Mouse (Mus musculus) stomach, postnatal 0 days (tissue): ENCODE data around the gene Gramd1a. TPM values are rescaled to one million over a fixed set of nuclear protein-coding genes. Genes with fewer than 3 reads are reported as not detected.

Experiments
- ATAC-seq: fragments of 200-750 bp; cut with Nextera tagmentation; 2 replicates; pipeline ENCODE4 v1.8.0; 2017; ENCODE audit not compliant: low FRiP score, low TSS enrichment
- DNase-seq: peaks from one replicate; pipeline ENCODE4 v3.0.0-alpha.2; 2016; ENCODE audit warnings: low spot score
- H3K27ac ChIP-seq: fragments of 300-500 bp; sonication (generic); replicated peaks from 2 replicates; pipeline ENCODE4 v1.5.1; 2014; ENCODE audit warnings: mild to moderate bottlenecking, control low read depth
- H3K27me3 ChIP-seq: fragments of 300-500 bp; sonication (generic); 2 replicates; pipeline ENCODE4 v1.6.1; 2014; ENCODE audit warnings: low read length; ENCODE audit not compliant: control insufficient read depth, insufficient read depth
- H3K36me3 ChIP-seq: fragments of 300-500 bp; sonication (generic); 2 replicates; pipeline ENCODE4 v1.6.1; 2014; ENCODE audit warnings: low read length, mixed read lengths; ENCODE audit not compliant: control insufficient read depth, insufficient read depth
- H3K4me1 ChIP-seq: fragments of 300-500 bp; sonication (generic); replicated peaks from 2 replicates; pipeline ENCODE4 v1.6.1; 2014; ENCODE audit warnings: antibody characterized with exemption; ENCODE audit not compliant: control insufficient read depth, insufficient read depth
- H3K4me2 ChIP-seq: fragments of 300-500 bp; sonication (generic); replicated peaks from 2 replicates; pipeline ENCODE4 v1.6.1; 2014; ENCODE audit warnings: low read depth, mild to moderate bottlenecking, control low read depth, moderate library complexity
- H3K4me3 ChIP-seq: fragments of 300-500 bp; sonication (generic); 2 replicates; pipeline ENCODE4 v1.5.1; 2014; ENCODE audit warnings: low read depth, low read length, control low read depth
- H3K9ac ChIP-seq: fragments of 300-500 bp; sonication (generic); 2 replicates; pipeline ENCODE4 v1.6.1; 2014; ENCODE audit warnings: mild to moderate bottlenecking, low read length, control low read depth, mixed read lengths
- H3K9me3 ChIP-seq: fragments of 300-500 bp; sonication (generic); 2 replicates; pipeline ENCODE4 v1.6.1; 2016; ENCODE audit warnings: low read length; ENCODE audit not compliant: control insufficient read depth
- CTCF ChIP-seq: IDR thresholded peaks from 2 replicates; pipeline ENCODE4 v1.5.1; 2016; ENCODE audit warnings: antibody characterized with exemption, low read depth, mild to moderate bottlenecking, moderate library complexity
- EP300 ChIP-seq: optimal IDR thresholded peaks from 2 replicates; pipeline ENCODE3; 2016; ENCODE audit warnings: antibody characterized with exemption
- WGBS: fragments of 180-500 bp; shearing (Covaris S2); extraction: QIAGEN DNeasy Blood & Tissue Kit; methylation state at CpG from one replicate; pipeline ENCODE4 v1.1.7; 2014; 5-methylcytosine and 5-hydroxymethylcytosine counted together
- polyA plus RNA-seq: library from polyadenylated mRNA; unstranded; fragments of >200 nt; fragmentation: Nextera tagmentation; extraction: Ambion mirVana; gene quantifications from 2 replicates; pipeline ENCODE4 v1.2.1, GENCODE M21; 2015

Gramd1a gene
- polyA plus RNA-seq, 1 experiment from 2014 or later = 14.4 TPM

DNA sequence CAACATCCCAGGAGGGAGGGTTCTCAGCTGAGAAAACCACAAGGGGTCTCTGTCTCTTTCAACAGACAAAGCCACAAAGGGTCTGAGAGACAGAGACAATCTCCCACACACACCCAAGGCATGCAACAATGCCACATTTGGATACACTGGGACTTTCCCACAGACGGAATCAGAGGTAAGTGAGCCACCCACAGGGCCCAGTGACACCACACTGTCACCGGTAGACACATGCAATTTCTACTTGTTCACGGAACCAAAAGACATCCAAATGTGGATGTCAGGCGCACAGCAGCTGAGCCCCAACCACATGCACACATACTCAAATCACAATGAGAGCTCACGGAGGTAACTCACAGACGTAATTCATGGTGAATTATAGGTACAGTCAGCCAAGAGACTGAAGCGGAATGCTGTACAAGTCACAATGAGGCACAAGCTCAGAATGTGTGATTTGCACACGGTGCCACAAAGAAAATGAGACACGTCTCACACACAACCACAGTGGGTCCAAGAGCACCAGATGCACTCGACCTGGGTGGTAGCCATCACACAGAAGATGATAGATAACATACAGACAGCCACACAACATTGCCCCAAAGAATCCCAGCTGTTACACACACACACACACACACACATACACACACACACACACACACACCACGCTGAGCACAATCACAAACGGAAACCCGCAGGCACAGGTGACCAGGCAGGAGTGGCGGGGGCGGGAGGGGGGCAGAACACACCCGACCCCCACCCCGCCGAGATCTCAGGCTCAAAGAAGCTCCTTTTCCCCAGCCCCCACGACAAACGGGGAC is 5.7 kb downstream of the Gramd1a start:
- Histone ChIP-seq H3K4me3 (peak overlapping the region; percentile 57), H3K36me3 (no peaks in the 10 kb centered on the region), H3K27ac (peak overlapping the region; percentile 96), H3K27me3 (no peaks in the 10 kb centered on the region), H3K4me2 (peak overlapping the region; percentile 63), H3K9me3 (no peaks in the 10 kb centered on the region), H3K4me1 (0 out of 2 replicates have a peak, but pooled peaks cover 4% of the 10 kb centered on the region), H3K9ac (peak overlapping the region; percentile 78)
- no peak for DNase-seq
- TF ChIP-seq CTCF (no peak; the same call in 1 of the 2 replicates), EP300 (no peak)
- no peak for ATAC-seq
- 6% methylated on average over 19 of the region's 20 CpGs for WGBS

DNA sequence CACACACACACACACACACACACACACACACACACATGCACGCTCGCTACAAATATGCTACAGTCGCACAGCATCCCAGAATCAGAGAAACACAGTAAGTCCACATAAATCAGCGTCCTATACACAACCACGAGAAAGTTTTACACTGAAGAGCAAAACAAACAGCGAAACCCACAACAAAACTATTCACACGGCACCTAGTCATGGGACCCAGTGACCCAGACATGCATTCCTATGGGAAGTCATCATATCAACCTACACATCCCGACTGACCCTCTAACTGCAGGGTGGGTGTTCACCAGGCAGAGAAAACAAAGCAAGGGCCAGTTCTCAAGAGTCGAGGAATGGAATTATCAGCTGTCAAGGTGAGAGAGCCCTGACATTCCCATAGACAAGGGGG is 6.4 kb downstream of the Gramd1a start:
- Histone ChIP-seq H3K4me1 (0 out of 2 replicates have a peak, but pooled peaks cover 4% of the 10 kb centered on the region), H3K9ac (peak overlapping the region; percentile 78), H3K4me2 (peak overlapping the region; percentile 63), H3K27me3 (no peaks in the 10 kb centered on the region), H3K36me3 (no peaks in the 10 kb centered on the region), H3K9me3 (no peaks in the 10 kb centered on the region), H3K27ac (peak overlapping the region; percentile 96; the same call in 1 of the 2 replicates), H3K4me3 (peak overlapping the region; percentile 57)
- no peak for DNase-seq
- ATAC-seq = no peak
- 22% methylated on average over 9 of the region's 9 CpGs for WGBS
- no peak for TF ChIP-seq CTCF
- no peak for TF ChIP-seq EP300

DNA sequence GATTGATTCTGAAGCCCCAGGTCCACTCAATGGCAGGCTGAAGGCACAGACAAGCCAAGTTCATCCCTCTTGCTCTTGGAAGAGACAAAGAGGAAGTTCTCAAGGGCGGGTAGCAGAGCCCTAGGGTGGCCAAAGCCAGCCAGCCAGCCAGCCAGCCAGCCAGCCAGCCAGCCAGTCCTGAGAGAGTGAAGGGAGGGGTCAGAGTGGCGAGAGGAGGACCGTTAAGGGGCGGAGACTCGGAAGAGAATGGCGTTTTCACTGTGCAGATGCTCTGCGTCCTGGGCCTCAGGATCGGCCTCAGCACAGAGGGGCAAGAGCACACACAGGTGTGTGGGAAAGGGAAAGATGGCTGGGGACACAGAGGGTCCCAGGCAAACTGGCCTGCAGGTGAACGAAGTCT is 6.9 kb downstream of the Gramd1a start:
- H3K9me3 ChIP-seq = no peaks in the 10 kb centered on the region
- H3K27ac ChIP-seq = peak overlapping the region; percentile 71
- H3K4me3 ChIP-seq = peak overlapping the region; percentile 57; the same call in 1 of the 2 replicates
- H3K27me3 ChIP-seq = no peaks in the 10 kb centered on the region
- peak overlapping the region; percentile 43 for H3K9ac ChIP-seq
- H3K4me2 ChIP-seq = peak overlapping the region; percentile 63
- TF ChIP-seq EP300 (no peak), CTCF (no peak)
- 0 out of 2 replicates have a peak, but pooled peaks cover 4% of the 10 kb centered on the region for H3K4me1 ChIP-seq
- DNase-seq (peak; percentile 33), ATAC-seq (no peak)
- 22% methylated on average over 9 of the region's 9 CpGs for WGBS
- no peaks in the 10 kb centered on the region for H3K36me3 ChIP-seq

DNA sequence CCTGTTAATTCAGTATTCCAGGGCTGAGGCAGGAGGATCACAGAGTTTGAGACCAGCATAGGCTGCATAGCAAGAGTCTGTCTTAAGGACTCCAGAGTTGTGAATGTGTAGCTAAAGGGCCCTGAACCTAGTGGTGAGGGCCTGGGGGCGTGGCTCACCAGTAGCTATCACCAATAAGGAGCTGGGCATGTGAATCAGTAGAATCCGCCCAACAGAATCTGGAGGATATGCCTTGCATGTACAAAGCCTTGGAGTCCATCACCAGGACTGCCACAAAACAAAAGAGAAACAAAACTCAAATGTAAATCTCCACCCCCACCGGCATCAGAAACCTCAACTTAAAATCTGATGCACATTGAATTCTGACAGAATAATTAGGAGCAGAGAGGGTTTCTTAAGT is 7.6 kb downstream of the Gramd1a start:
- 68% methylated on average over 3 of the region's 3 CpGs for WGBS
- TF ChIP-seq CTCF = no peak
- TF ChIP-seq EP300 = no peak

DNA sequence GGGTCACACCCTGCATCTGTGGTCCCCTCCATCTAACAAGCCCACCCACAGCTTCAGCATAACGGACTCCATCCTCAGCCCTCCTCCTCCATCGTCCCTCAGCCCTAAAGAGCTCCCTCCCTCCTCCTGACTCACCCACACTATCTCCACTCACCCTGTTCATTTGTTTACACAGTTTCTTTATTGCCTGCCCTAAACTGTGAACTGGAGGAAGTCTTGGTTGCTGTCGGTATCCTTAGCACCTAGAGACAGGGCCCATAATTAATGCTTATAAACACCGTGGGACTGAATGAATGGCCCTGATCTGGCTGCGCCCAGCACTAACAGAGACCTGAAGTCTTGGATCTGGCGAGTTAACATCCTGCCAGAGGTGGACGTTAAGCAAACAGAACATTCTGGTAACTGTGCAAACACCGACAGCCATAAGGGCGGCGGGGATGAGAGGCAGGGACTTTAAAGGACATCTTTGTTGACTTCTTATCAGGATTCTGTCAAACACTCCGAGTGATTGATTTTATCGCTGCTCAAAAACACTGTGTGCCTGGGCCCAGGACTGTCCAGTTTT is 10.0 kb downstream of the Gramd1a start:
- ATAC-seq = peak; percentile 62; the same call in 1 of the 2 replicates
- Histone ChIP-seq H3K4me1 (0 out of 2 replicates have a peak, but pooled peaks cover 2% of the 10 kb centered on the region), H3K4me3 (no peak overlapping the region), H3K27ac (no peak overlapping the region; the same call in 1 of the 2 replicates), H3K27me3 (no peaks in the 10 kb centered on the region), H3K36me3 (peaks cover 24% of the 10 kb centered on the region), H3K4me2 (no peak overlapping the region), H3K9ac (no peak overlapping the region), H3K9me3 (no peaks in the 10 kb centered on the region)
- TF ChIP-seq CTCF (no peak), EP300 (no peak)
- DNase-seq = peak; percentile 38
- WGBS = 20% methylated on average over 12 of the region's 12 CpGs

More for the DNA sequence above, 7.6 kb downstream of the Gramd1a start:
- Histone ChIP-seq H3K9ac (peak overlapping the region; percentile 43; the same call in 1 of the 2 replicates), H3K36me3 (peaks cover 7% of the 10 kb centered on the region; the same call in 1 of the 2 replicates), H3K27ac (peak overlapping the region; percentile 71), H3K4me2 (peak overlapping the region; percentile 63), H3K4me3 (no peak overlapping the region), H3K27me3 (no peaks in the 10 kb centered on the region), H3K4me1 (0 out of 2 replicates have a peak, but pooled peaks cover 4% of the 10 kb centered on the region), H3K9me3 (no peaks in the 10 kb centered on the region)
- DNase-seq (no peak), ATAC-seq (no peak)

DNA sequence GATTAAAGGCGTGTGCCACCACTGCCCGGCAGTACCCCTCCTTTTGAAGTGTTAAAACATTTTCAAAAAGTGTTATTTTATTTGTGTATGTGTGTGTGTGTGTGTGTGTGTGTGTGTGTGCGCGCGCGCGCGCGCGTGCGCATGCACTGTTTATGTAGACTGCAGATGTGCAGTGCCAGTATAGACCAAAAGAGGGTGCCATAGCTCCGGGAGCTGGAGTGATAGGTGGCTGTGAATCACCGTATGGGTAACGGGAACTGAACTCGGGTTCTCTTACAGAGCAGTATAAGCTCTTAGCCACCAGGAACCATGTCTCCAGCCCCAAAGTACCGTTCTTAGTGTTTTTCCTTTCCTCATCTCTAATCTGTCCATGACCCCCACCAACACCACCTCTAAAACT is 10.8 kb downstream of the Gramd1a start:
- WGBS = 95% methylated on average over 16 of the region's 16 CpGs
- Histone ChIP-seq H3K4me3 (no peak overlapping the region), H3K4me2 (no peak overlapping the region), H3K27ac (no peak overlapping the region), H3K36me3 (peaks cover 29% of the 10 kb centered on the region), H3K9me3 (no peaks in the 10 kb centered on the region), H3K4me1 (0 out of 2 replicates have a peak, but pooled peaks cover 2% of the 10 kb centered on the region), H3K27me3 (no peaks in the 10 kb centered on the region), H3K9ac (no peak overlapping the region)
- ATAC-seq (no peak), DNase-seq (no peak)
- TF ChIP-seq CTCF = peak; percentile 45
- no peak for TF ChIP-seq EP300
